In the genomic region with DNA sequence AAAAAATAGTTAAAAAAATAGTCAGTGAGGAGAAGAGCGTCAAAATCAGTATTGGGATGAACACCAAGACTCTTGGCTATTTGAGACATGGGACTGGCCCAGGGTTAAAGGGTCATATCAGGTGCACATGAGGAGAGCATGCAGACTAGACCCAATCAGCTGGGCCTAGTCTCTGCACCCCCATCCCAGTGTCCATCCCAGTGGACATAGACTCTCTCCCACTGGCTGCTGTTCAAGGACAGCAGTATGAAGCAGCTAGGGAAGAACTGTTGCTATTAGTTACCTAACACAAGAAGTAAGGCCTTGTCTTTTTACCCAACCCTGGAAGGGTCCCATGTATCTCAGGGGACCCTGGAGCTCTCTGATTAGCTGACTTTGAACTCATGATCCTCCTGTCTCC, we compare ENCODE assay signal across 23 mouse cellular contexts.
"Had no signal": no experiment of that assay in that cellular context is flagged by ENCODE, and none has a peak within 500 bp of the region (broad histone marks: within the 10 kb centered on the region; RNA-seq: fewer than 3 reads in every experiment).

No protein-coding gene starts in this region.

- H3K4me2 ChIP-seq: limb, embryonic 12.5 days; limb, embryonic 15.5 days; liver, embryonic 11.5 days; lung, embryonic 14.5 days; midbrain, embryonic 12.5 days; midbrain, embryonic 15.5 days; neural tube, embryonic 12.5 days; neural tube, embryonic 15.5 days had no signal

- H3K27me3 ChIP-seq: limb, embryonic 12.5 days; limb, embryonic 15.5 days; midbrain, embryonic 12.5 days; midbrain, embryonic 15.5 days; neural tube, embryonic 12.5 days; neural tube, embryonic 15.5 days had no signal

- DNase-seq: kidney, postnatal 25 days; layer of hippocampus, postnatal 36 days; left cerebral cortex, postnatal 4 days; liver, postnatal 0 days; lung, embryonic 14.5 days; right cerebral cortex, adult 18-20 months; right cerebral cortex, postnatal 14 days; right cerebral cortex, postnatal 4 days; thymus, adult 2 months; thymus, postnatal 14 days; thymus, postnatal 4 days had no signal

- H3K36me3 ChIP-seq: limb, embryonic 12.5 days; limb, embryonic 15.5 days; midbrain, embryonic 12.5 days; midbrain, embryonic 15.5 days; neural tube, embryonic 12.5 days; neural tube, embryonic 15.5 days had no signal

- H3K4me1 ChIP-seq: limb, embryonic 12.5 days; midbrain, embryonic 12.5 days; midbrain, embryonic 15.5 days; neural tube, embryonic 12.5 days; neural tube, embryonic 15.5 days had no signal

- H3K9me3 ChIP-seq: limb, embryonic 12.5 days; limb, embryonic 15.5 days; midbrain, embryonic 12.5 days; midbrain, embryonic 15.5 days; neural tube, embryonic 12.5 days; neural tube, embryonic 15.5 days had no signal

- H3K27ac ChIP-seq: left cerebral cortex, adult 2 months; limb, embryonic 12.5 days; limb, embryonic 15.5 days; liver, embryonic 14.5 days; macrophage; midbrain, embryonic 12.5 days; midbrain, embryonic 15.5 days; neural tube, embryonic 12.5 days; neural tube, embryonic 15.5 days; stomach, postnatal 0 days had no signal

- ATAC-seq: liver, postnatal 0 days; lung, postnatal 0 days; midbrain, embryonic 15.5 days had no signal

- H3K4me3 ChIP-seq: left cerebral cortex, adult 2 months; limb, embryonic 12.5 days; limb, embryonic 15.5 days; midbrain, embryonic 12.5 days; midbrain, embryonic 15.5 days; neural tube, embryonic 12.5 days; neural tube, embryonic 15.5 days had no signal

- H3K9ac ChIP-seq: limb, embryonic 12.5 days; limb, embryonic 15.5 days; liver, embryonic 14.5 days; liver, postnatal 0 days; lung, embryonic 14.5 days; midbrain, embryonic 12.5 days; midbrain, embryonic 15.5 days; neural tube, embryonic 12.5 days; neural tube, embryonic 15.5 days had no signal
